Mouse (Mus musculus) lung, embryonic 15.5 days (tissue): ENCODE measurements around the gene Acbd4. TPM values are rescaled to one million over a fixed set of nuclear protein-coding genes. Genes with fewer than 3 reads are reported as not detected.

Experiments used
- ATAC-seq: fragments of 200-750 bp; cut with Nextera tagmentation; 2 replicates; pipeline ENCODE4 v1.8.0; 2017; ENCODE audit warnings: moderate number of reproducible peaks, borderline replicate concordance; ENCODE audit not compliant: low FRiP score, low TSS enrichment; ENCODE audit errors: extremely low read depth
- H3K27ac ChIP-seq: fragments of 300-500 bp; sonication (generic); 2 replicates; pipeline ENCODE4 v1.5.1; 2015; ENCODE audit warnings: moderate library complexity, mild to moderate bottlenecking, inconsistent platforms
- H3K27me3 ChIP-seq: fragments of 300-500 bp; sonication (generic); 2 replicates; pipeline ENCODE4 v1.6.1; 2015; ENCODE audit warnings: inconsistent platforms
- H3K36me3 ChIP-seq: fragments of 300-500 bp; sonication (generic); 2 replicates; pipeline ENCODE4 v1.6.1; 2015; ENCODE audit warnings: inconsistent platforms
- H3K4me1 ChIP-seq: fragments of 300-500 bp; sonication (generic); 2 replicates; pipeline ENCODE4 v1.6.1; 2015; ENCODE audit warnings: inconsistent platforms
- H3K4me2 ChIP-seq: fragments of 300-500 bp; sonication (generic); 2 replicates; pipeline ENCODE4 v1.6.1; 2015; ENCODE audit warnings: inconsistent platforms, mild to moderate bottlenecking, moderate library complexity
- H3K4me3 ChIP-seq: fragments of 300-500 bp; sonication (generic); 2 replicates; pipeline ENCODE4 v1.5.1; 2015; ENCODE audit warnings: mild to moderate bottlenecking, inconsistent platforms
- H3K9ac ChIP-seq: fragments of 300-500 bp; sonication (generic); 2 replicates; pipeline ENCODE4 v1.6.1; 2015; ENCODE audit warnings: inconsistent platforms
- H3K9me3 ChIP-seq: fragments of 300-500 bp; sonication (generic); 2 replicates; pipeline ENCODE4 v1.6.1; 2016; ENCODE audit warnings: inconsistent platforms
- WGBS: fragments of 180-500 bp; shearing (Covaris S2); methylation state at CpG from one replicate; pipeline ENCODE4 v1.1.7; 2015; 5-methylcytosine and 5-hydroxymethylcytosine counted together
- polyA plus RNA-seq: library from polyadenylated mRNA; unstranded; fragments of >200 nt; fragmentation: Nextera tagmentation; extraction: Ambion mirVana; gene quantifications from 2 replicates; pipeline ENCODE4 v1.2.1, GENCODE M21; 2015

Acbd4 gene
- polyA plus RNA-seq, 1 experiment from 2014 or later, result 15.7 TPM

GRCm38 (mm10) chr11:103158621-103159478 lies 57.4 kb downstream of the Acbd4 start:
- peak overlapping the region; percentile 70 for H3K27ac ChIP-seq
- H3K4me2 ChIP-seq, result peak overlapping the region; percentile 80
- 1% methylated on average over 25 of the region's 25 CpGs for WGBS
- no peaks in the 10 kb centered on the region for H3K9me3 ChIP-seq
- no peaks in the 10 kb centered on the region for H3K27me3 ChIP-seq
- peak overlapping the region; percentile 39 for H3K4me3 ChIP-seq
- peaks cover 9% of the 10 kb centered on the region for H3K4me1 ChIP-seq
- ATAC-seq, result peak; percentile 94
- no peaks in the 10 kb centered on the region for H3K36me3 ChIP-seq
- peak overlapping the region; percentile 43 for H3K9ac ChIP-seq

- Histone ChIP-seq H3K9me3 (no peaks in the 10 kb centered on the region), H3K4me1 (peaks cover 9% of the 10 kb centered on the region), H3K27me3 (no peaks in the 10 kb centered on the region), H3K27ac (no peak overlapping the region), H3K4me2 (no peak overlapping the region), H3K4me3 (no peak overlapping the region), H3K36me3 (no peaks in the 10 kb centered on the region), H3K9ac (no peak overlapping the region)
- 79% methylated on average over 11 of the region's 11 CpGs for WGBS
- no peak for ATAC-seq
Observed at GRCm38 (mm10) chr11:103160738-103161137, 59.3 kb downstream of the Acbd4 start.

DNA sequence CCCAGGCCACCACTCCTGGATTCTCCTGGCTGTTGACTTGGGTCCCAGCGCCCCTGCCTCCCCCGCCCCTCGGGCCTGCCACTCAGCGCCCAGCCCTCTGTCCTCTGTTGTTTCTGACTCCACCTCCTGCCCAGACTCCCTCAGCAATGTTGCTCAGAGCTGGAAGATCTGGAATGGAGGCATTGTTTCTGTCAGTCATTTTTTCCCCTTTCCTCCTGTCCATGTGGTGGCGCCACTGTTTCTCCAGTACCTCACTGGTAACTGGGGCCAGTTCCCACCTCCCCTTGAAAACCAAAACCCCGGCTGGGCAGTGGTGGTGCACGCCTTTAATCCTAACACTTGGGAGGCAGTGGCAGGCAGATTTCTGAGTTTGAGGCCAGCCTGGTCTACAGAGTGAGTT lies 60.0 kb downstream of the Acbd4 start:
- H3K4me3 ChIP-seq, result no peak overlapping the region
- H3K4me1 ChIP-seq, result peaks cover 9% of the 10 kb centered on the region
- H3K27ac ChIP-seq, result no peak overlapping the region
- H3K9ac ChIP-seq, result no peak overlapping the region
- WGBS, result 65% methylated on average over 7 of the region's 7 CpGs
- no peaks in the 10 kb centered on the region for H3K27me3 ChIP-seq
- no peaks in the 10 kb centered on the region for H3K36me3 ChIP-seq
- no peak overlapping the region for H3K4me2 ChIP-seq
- no peak for ATAC-seq
- H3K9me3 ChIP-seq, result no peaks in the 10 kb centered on the region

Other genes with a start within 250 kb of the Acbd4 start
- 207 and 208 TPM in 2 replicates for gene Eftud2, start 220.7 kb upstream of the Acbd4 start, polyA plus RNA-seq
- gene Ccdc103, start 220.5 kb upstream of the Acbd4 start, polyA plus RNA-seq, result 2.7 and 3.2 TPM in 2 replicates
- not detected in 2 replicates for gene Fam187a, start 216.5 kb upstream of the Acbd4 start, polyA plus RNA-seq
- 0.25 and 0.37 TPM in 2 replicates for gene Gfap, start 200.8 kb upstream of the Acbd4 start, polyA plus RNA-seq
- gene Kif18b, start 176.6 kb upstream of the Acbd4 start, polyA plus RNA-seq, result 13.8 and 15.2 TPM in 2 replicates
- 1.4 and 1.8 TPM in 2 replicates for gene C1ql1, start 155.0 kb upstream of the Acbd4 start, polyA plus RNA-seq
- 56.8 and 59.9 TPM in 2 replicates for gene Nmt1, start 73.5 kb upstream of the Acbd4 start, polyA plus RNA-seq
- gene Dcakd, start 73.3 kb upstream of the Acbd4 start, polyA plus RNA-seq, result 147 and 150 TPM in 2 replicates
- gene Plcd3, start within 50 bp of the Acbd4 start, polyA plus RNA-seq, result 2.5 and 3.6 TPM in 2 replicates
- 4.4 and 4.5 TPM in 2 replicates for gene Hexim1, start 14.5 kb downstream of the Acbd4 start, polyA plus RNA-seq
- 8.3 and 9.6 TPM in 2 replicates for gene Hexim2, start 30.7 kb downstream of the Acbd4 start, polyA plus RNA-seq
- 2.7 and 3.7 TPM in 2 replicates for gene Fmnl1, start 69.4 kb downstream of the Acbd4 start, polyA plus RNA-seq
- 0.87 and 1.1 TPM in 2 replicates for gene 1700023F06Rik, start 106.9 kb downstream of the Acbd4 start, polyA plus RNA-seq
- not detected in 2 replicates for gene Spata32, start 116.8 kb downstream of the Acbd4 start, polyA plus RNA-seq
- gene Map3k14, start 165.8 kb downstream of the Acbd4 start, polyA plus RNA-seq, result 2.8 and 3.5 TPM in 2 replicates